Mouse (Mus musculus): ENCODE measurements around the gene Emx2. TPM values are rescaled to one million over a fixed set of nuclear protein-coding genes. Genes with fewer than 3 reads are reported as not detected.

Emx2 gene
- polyA plus RNA-seq (2012; rRNA removed): 17.3 and 20.5 TPM in 2 replicates
- polyA plus RNA-seq (2014; fragmentation: Nextera tagmentation; extraction: Ambion mirVana): 13.1 and 16.1 TPM in 2 replicates

- Histone ChIP-seq H3K4me1 (ENCODE audit: control insufficient read depth, insufficient read depth, low read length) (0 out of 2 replicates have a peak, but pooled peaks cover 4% of the 10 kb centered on the region), H3K27me3 (ENCODE audit: control insufficient read depth, insufficient read depth, low read length) (peaks cover 86% of the 10 kb centered on the region), H3K9me3 (ENCODE audit: control insufficient read depth, low read length) (no peaks in the 10 kb centered on the region), H3K27ac (replicated peaks; ENCODE audit: low read depth, low read length) (peak within 1 kb of the TSS; percentile 88), H3K4me2 (replicated peaks; ENCODE audit: low read depth, low read length, severe bottlenecking) (peak within 1 kb of the TSS; percentile 65), H3K9ac (ENCODE audit: low read depth, low read length, severe bottlenecking) (peak within 1 kb of the TSS; percentile 78), H3K4me3 (replicated peaks; ENCODE audit: low read length) (peak within 1 kb of the TSS; percentile 50), H3K36me3 (ENCODE audit: control insufficient read depth, insufficient read depth, low read length) (no peaks in the 10 kb centered on the region)
- no peak for TF ChIP-seq POLR2A (IDR thresholded peaks at IDR 0.05; ENCODE audit: borderline replicate concordance, extremely low read depth, insufficient read depth, insufficient read length)
- DNase-seq (ENCODE audit: low spot score): peak; percentile 84
- ATAC-seq (ENCODE audit: low FRiP score, low read depth): peak; percentile 64
- WGBS: under 1% methylated on average over 53 of the region's 58 CpGs
Measured at GRCm38 (mm10) chr19:59457951-59458742, at the start of gene Emx2. Gene Emx2, plus strand, starts transcription at chr19:59458372.

GRCm38 (mm10) chr19:59414128-59414527 is 44.0 kb upstream of the Emx2 start:
- TF ChIP-seq POLR2A (IDR thresholded peaks at IDR 0.05; ENCODE audit: borderline replicate concordance, extremely low read depth, insufficient read depth, insufficient read length): no peak
- DNase-seq (ENCODE audit: low spot score) (no peak), ATAC-seq (ENCODE audit: low FRiP score, low read depth) (no peak)
- Histone ChIP-seq H3K9me3 (ENCODE audit: control insufficient read depth, low read length) (no peaks in the 10 kb centered on the region), H3K4me1 (ENCODE audit: control insufficient read depth, insufficient read depth, low read length) (no peaks in the 10 kb centered on the region), H3K27me3 (ENCODE audit: control insufficient read depth, insufficient read depth, low read length) (no peaks in the 10 kb centered on the region), H3K9ac (ENCODE audit: low read depth, low read length, severe bottlenecking) (no peak overlapping the region), H3K27ac (replicated peaks; ENCODE audit: low read depth, low read length) (no peak overlapping the region), H3K36me3 (ENCODE audit: control insufficient read depth, insufficient read depth, low read length) (no peaks in the 10 kb centered on the region), H3K4me3 (replicated peaks; ENCODE audit: low read length) (no peak overlapping the region), H3K4me2 (replicated peaks; ENCODE audit: low read depth, low read length, severe bottlenecking) (no peak overlapping the region)
- WGBS: 63% methylated on average over 5 of the region's 5 CpGs

GRCm38 (mm10) chr19:59418024-59418423 is 40.1 kb upstream of the Emx2 start:
- no peak for TF ChIP-seq POLR2A (IDR thresholded peaks at IDR 0.05; ENCODE audit: borderline replicate concordance, extremely low read depth, insufficient read depth, insufficient read length)
- Histone ChIP-seq H3K9ac (ENCODE audit: low read depth, low read length, severe bottlenecking) (no peak overlapping the region), H3K27me3 (ENCODE audit: control insufficient read depth, insufficient read depth, low read length) (no peaks in the 10 kb centered on the region), H3K36me3 (ENCODE audit: control insufficient read depth, insufficient read depth, low read length) (no peaks in the 10 kb centered on the region), H3K4me1 (ENCODE audit: control insufficient read depth, insufficient read depth, low read length) (no peaks in the 10 kb centered on the region), H3K4me3 (replicated peaks; ENCODE audit: low read length) (no peak overlapping the region), H3K27ac (replicated peaks; ENCODE audit: low read depth, low read length) (no peak overlapping the region), H3K4me2 (replicated peaks; ENCODE audit: low read depth, low read length, severe bottlenecking) (peak overlapping the region; percentile 13), H3K9me3 (ENCODE audit: control insufficient read depth, low read length) (no peaks in the 10 kb centered on the region)
- DNase-seq (ENCODE audit: low spot score): peak; percentile 75
- peak; percentile 67; the same call in 1 of the 2 replicates for ATAC-seq (ENCODE audit: low FRiP score, low read depth)
- 4% methylated on average over 15 of the region's 15 CpGs for WGBS

- no peak overlapping the region for H3K27ac ChIP-seq (replicated peaks; ENCODE audit: low read depth, low read length)
- no peak for DNase-seq (ENCODE audit: low spot score)
- no peaks in the 10 kb centered on the region for H3K36me3 ChIP-seq (ENCODE audit: control insufficient read depth, insufficient read depth, low read length)
- no peak for ATAC-seq (ENCODE audit: low FRiP score, low read depth)
- no peak overlapping the region for H3K4me3 ChIP-seq (replicated peaks; ENCODE audit: low read length)
- 67% methylated on average over 6 of the region's 6 CpGs for WGBS
- peaks cover under 1% of the 10 kb centered on the region for H3K4me1 ChIP-seq (ENCODE audit: control insufficient read depth, insufficient read depth, low read length)
- no peaks in the 10 kb centered on the region for H3K9me3 ChIP-seq (ENCODE audit: control insufficient read depth, low read length)
- no peaks in the 10 kb centered on the region for H3K27me3 ChIP-seq (ENCODE audit: control insufficient read depth, insufficient read depth, low read length)
- H3K9ac ChIP-seq (ENCODE audit: low read depth, low read length, severe bottlenecking): no peak overlapping the region
- no peak for TF ChIP-seq POLR2A (IDR thresholded peaks at IDR 0.05; ENCODE audit: borderline replicate concordance, extremely low read depth, insufficient read depth, insufficient read length)
- no peak overlapping the region for H3K4me2 ChIP-seq (replicated peaks; ENCODE audit: low read depth, low read length, severe bottlenecking)
Measured at GRCm38 (mm10) chr19:59418671-59419070, 39.5 kb upstream of the Emx2 start.

- WGBS: 11% methylated on average over 8 of the region's 8 CpGs
- Histone ChIP-seq H3K36me3 (ENCODE audit: control insufficient read depth, insufficient read depth, low read length) (no peaks in the 10 kb centered on the region), H3K9ac (ENCODE audit: low read depth, low read length, severe bottlenecking) (no peak overlapping the region), H3K27ac (replicated peaks; ENCODE audit: low read depth, low read length) (no peak overlapping the region), H3K27me3 (ENCODE audit: control insufficient read depth, insufficient read depth, low read length) (no peaks in the 10 kb centered on the region), H3K4me2 (replicated peaks; ENCODE audit: low read depth, low read length, severe bottlenecking) (peak overlapping the region; percentile 9; the same call in 1 of the 2 replicates), H3K4me3 (replicated peaks; ENCODE audit: low read length) (no peak overlapping the region), H3K4me1 (ENCODE audit: control insufficient read depth, insufficient read depth, low read length) (peaks cover 14% of the 10 kb centered on the region), H3K9me3 (ENCODE audit: control insufficient read depth, low read length) (no peaks in the 10 kb centered on the region)
- DNase-seq (ENCODE audit: low spot score) (no peak), ATAC-seq (ENCODE audit: low FRiP score, low read depth) (no peak)
- TF ChIP-seq POLR2A (IDR thresholded peaks at IDR 0.05; ENCODE audit: borderline replicate concordance, extremely low read depth, insufficient read depth, insufficient read length): no peak
Measured at GRCm38 (mm10) chr19:59422393-59422792, 35.8 kb upstream of the Emx2 start.
